8 mouse cellular contexts compared by ENCODE assay signal in genomic region chr5:22343843-22344555, GRCm38 (mm10). TPM values are rescaled to one million over a fixed set of nuclear protein-coding genes. Genes with fewer than 3 reads are reported as not detected.
DNase-seq lines count a peak whose midpoint lies in the region; ATAC-seq lines count a peak whose summit lies in the region.

No protein-coding gene starts in this region.

- peaks cover 15% of the 10 kb centered on the region; the same call in 1 of the 2 replicates for H3K9me3 ChIP-seq in erythroblast, embryonic 14.5 days (ENCODE audit: control insufficient read depth, low read length)
- H3K9me3 ChIP-seq in embryonic facial prominence, embryonic 14.5 days (ENCODE audit: control insufficient read depth, low read length), result no peaks in the 10 kb centered on the region
- H3K9me3 ChIP-seq in intestine, embryonic 15.5 days, result no peaks in the 10 kb centered on the region
- no peaks in the 10 kb centered on the region for H3K9me3 ChIP-seq in neural tube, embryonic 12.5 days

- H3K9ac ChIP-seq in embryonic facial prominence, embryonic 14.5 days (ENCODE audit: low read depth, low read length), result peak overlapping the region; percentile 60
- peak overlapping the region; percentile 17; the same call in 1 of the 2 replicates for H3K9ac ChIP-seq in intestine, embryonic 15.5 days
- H3K9ac ChIP-seq in neural tube, embryonic 12.5 days, result peak overlapping the region; percentile 82

- peak; percentile 31 for DNase-seq in right cerebral cortex, postnatal 14 days
- no peak for DNase-seq in right cerebral cortex, postnatal 36 days (ENCODE audit: low spot score in 2 of 2)
- peak; percentile 10 for DNase-seq in embryonic facial prominence, embryonic 14.5 days (ENCODE audit: low spot score)
- DNase-seq in adipocyte (ENCODE audit: low spot score), result no peak

- H3K27ac ChIP-seq in embryonic facial prominence, embryonic 14.5 days (replicated peaks; ENCODE audit: low read depth, low read length), result no peak overlapping the region
- no peak overlapping the region for H3K27ac ChIP-seq in intestine, embryonic 15.5 days
- peak overlapping the region; percentile 59; the same call in 1 of the 2 replicates for H3K27ac ChIP-seq in neural tube, embryonic 12.5 days

- peaks cover 63% of the 10 kb centered on the region for H3K4me1 ChIP-seq in erythroblast, embryonic 14.5 days (ENCODE audit: control insufficient read depth)
- H3K4me1 ChIP-seq in embryonic facial prominence, embryonic 14.5 days (ENCODE audit: control insufficient read depth, insufficient read depth, low read length), result 0 out of 2 replicates have a peak, but pooled peaks cover 8% of the 10 kb centered on the region
- peaks cover 19% of the 10 kb centered on the region for H3K4me1 ChIP-seq in intestine, embryonic 15.5 days (replicated peaks)
- H3K4me1 ChIP-seq in neural tube, embryonic 12.5 days, result peaks cover 16% of the 10 kb centered on the region

- 1% methylated on average over 38 of the region's 65 CpGs for WGBS in embryonic facial prominence, embryonic 14.5 days
- WGBS in intestine, embryonic 15.5 days, result under 1% methylated on average over 65 of the region's 65 CpGs
- WGBS in neural tube, embryonic 12.5 days, result under 1% methylated on average over 58 of the region's 65 CpGs

- ATAC-seq in erythroblast, adult 5-6 weeks (replicated peaks; ENCODE audit: low FRiP score, poor library complexity, severe bottlenecking), result no peak
- ATAC-seq in embryonic facial prominence, embryonic 14.5 days (ENCODE audit: low read depth), result peak; percentile 71
- peak; percentile 73 for ATAC-seq in intestine, embryonic 15.5 days
- peak; percentile 71 for ATAC-seq in neural tube, embryonic 12.5 days (ENCODE audit: low FRiP score, low read depth)

- peaks cover 77% of the 10 kb centered on the region for H3K27me3 ChIP-seq in erythroblast, embryonic 14.5 days (ENCODE audit: control insufficient read depth)
- H3K27me3 ChIP-seq in embryonic facial prominence, embryonic 14.5 days (replicated peaks; ENCODE audit: control insufficient read depth, insufficient read depth, low read length), result peaks cover 88% of the 10 kb centered on the region
- peaks cover 59% of the 10 kb centered on the region for H3K27me3 ChIP-seq in intestine, embryonic 15.5 days (replicated peaks)
- H3K27me3 ChIP-seq in neural tube, embryonic 12.5 days (replicated peaks), result peaks cover 31% of the 10 kb centered on the region

- H3K36me3 ChIP-seq in erythroblast, embryonic 14.5 days (ENCODE audit: control insufficient read depth), result peaks cover 11% of the 10 kb centered on the region
- no peaks in the 10 kb centered on the region for H3K36me3 ChIP-seq in embryonic facial prominence, embryonic 14.5 days (ENCODE audit: control insufficient read depth, insufficient read depth, low read length)
- H3K36me3 ChIP-seq in intestine, embryonic 15.5 days, result no peaks in the 10 kb centered on the region
- no peaks in the 10 kb centered on the region for H3K36me3 ChIP-seq in neural tube, embryonic 12.5 days

- H3K4me3 ChIP-seq in erythroblast, embryonic 14.5 days (replicated peaks), result peak overlapping the region; percentile 82
- H3K4me3 ChIP-seq in embryonic facial prominence, embryonic 14.5 days (ENCODE audit: low read depth, low read length), result peak overlapping the region; percentile 54
- H3K4me3 ChIP-seq in intestine, embryonic 15.5 days (replicated peaks), result peak overlapping the region; percentile 51
- peak overlapping the region; percentile 66 for H3K4me3 ChIP-seq in neural tube, embryonic 12.5 days

- peak overlapping the region; percentile 96 for H3K4me2 ChIP-seq in embryonic facial prominence, embryonic 14.5 days (ENCODE audit: low read depth, low read length)
- H3K4me2 ChIP-seq in intestine, embryonic 15.5 days (replicated peaks), result peak overlapping the region; percentile 98
- H3K4me2 ChIP-seq in neural tube, embryonic 12.5 days (replicated peaks), result peak overlapping the region; percentile 92

RNA-seq across cellular contexts. Expression of gene Reln, which starts 0.5 kb away (rescaled TPM):
- 0.89 and 1.6 TPM in 2 replicates for polyA plus RNA-seq in erythroblast, embryonic 14.5 days (2012)
- 272 and 297 TPM in 2 replicates for total RNA-seq in erythroblast, adult 5-6 weeks (2015; ENCODE audit: low replicate concordance)
- total RNA-seq in erythroblast, adult 5-6 weeks (2017; ENCODE audit: low replicate concordance), result 308 and 319 TPM in 2 replicates
- polyA plus RNA-seq in embryonic facial prominence, embryonic 14.5 days (2014; fragmentation: Nextera tagmentation; extraction: Ambion mirVana), result 6.3 and 7.6 TPM in 2 replicates
- polyA plus RNA-seq in intestine, embryonic 15.5 days (2015; fragmentation: Nextera tagmentation; extraction: Ambion mirVana), result 2.8 and 3.2 TPM in 2 replicates
- 36.0 and 36.7 TPM in 2 replicates for polyA plus RNA-seq in neural tube, embryonic 12.5 days (2016; fragmentation: Nextera tagmentation; extraction: Ambion mirVana)

Comparison
In these comparisons a context has a peak if more than half of its experiments do, and no peak if none do; other contexts are left out.
1. DNase-seq: peak in right cerebral cortex, postnatal 14 days (single experiment) and embryonic facial prominence, embryonic 14.5 days (single experiment); none in right cerebral cortex, postnatal 36 days (0 of 2) and adipocyte (single experiment).
2. H3K9ac ChIP-seq: peak in every context shown above with its lines; median percentile 82 in neural tube, embryonic 12.5 days; 60 in embryonic facial prominence, embryonic 14.5 days; 17 in intestine, embryonic 15.5 days.
3. Peak in every context shown above with its lines, with median percentiles within 50 percentile points of each other: H3K4me3 ChIP-seq and H3K4me2 ChIP-seq.